Mouse (Mus musculus) lung, postnatal 4 days (tissue): Measurements from ENCODE around the gene Casc3.
A peak's percentile ranks its signal among the peaks of the same experiment; 100 is the strongest.

Source experiments
- DNase-seq, 2 experiments: peaks; one replicate each; pipeline ENCODE4 v3.0.0; 2021

Casc3 gene

DNA sequence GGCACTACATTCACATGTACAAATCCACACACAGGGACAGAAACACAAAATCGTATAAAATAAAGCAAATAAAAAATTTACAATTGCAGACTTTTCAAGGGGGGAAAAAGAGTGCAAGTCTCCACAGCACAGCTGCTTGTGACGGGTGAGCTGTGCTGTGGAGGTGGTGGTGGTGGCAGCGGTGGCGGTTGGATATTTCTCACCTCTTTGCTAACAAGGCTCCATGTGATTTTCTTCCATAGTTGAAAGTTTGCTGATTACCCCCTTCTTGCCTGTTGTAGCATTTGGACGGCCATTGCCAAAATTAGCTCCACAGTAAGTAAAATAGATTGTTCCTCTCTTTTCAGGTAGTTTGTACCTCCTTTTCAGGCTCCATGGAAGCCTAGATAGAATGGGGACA, at the start of gene Casc3:
TSS of gene Casc3 (plus strand) at position 301 of the 400 bp plus-strand sequence.
- no peak for DNase-seq

DNA sequence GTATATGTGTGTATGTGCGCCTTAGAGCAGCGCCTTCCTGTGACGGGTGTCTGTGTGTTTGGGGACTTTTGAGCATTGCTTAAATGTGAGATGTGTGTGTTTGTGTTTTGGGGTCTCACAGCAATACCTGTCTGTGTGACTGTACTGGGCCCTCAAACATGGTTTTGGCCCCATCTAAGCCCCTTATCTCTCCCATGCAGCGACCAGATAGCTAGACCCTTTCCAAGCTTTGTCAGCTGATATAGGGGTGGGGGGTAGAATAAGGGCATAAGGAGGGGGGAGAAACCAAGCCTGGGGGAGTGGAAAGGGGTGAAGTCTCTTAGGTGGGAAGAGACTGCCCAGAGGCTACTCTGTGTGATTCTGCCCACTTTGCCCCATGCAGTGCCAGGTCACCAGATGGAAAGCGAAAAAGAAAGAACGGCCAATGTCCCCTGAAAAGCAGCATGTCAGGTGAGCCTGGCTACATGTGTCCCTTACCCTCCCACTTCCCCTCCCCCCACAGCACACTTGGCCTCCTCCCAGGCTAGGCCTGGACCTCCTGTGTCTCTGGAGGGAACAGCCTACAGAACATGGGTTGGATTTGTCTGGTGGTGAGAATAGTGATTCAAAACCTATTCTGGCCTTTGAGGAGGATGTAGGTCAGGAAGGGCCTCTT, 48.9 kb upstream of the Casc3 start:
- DNase-seq, result no peak

DNA sequence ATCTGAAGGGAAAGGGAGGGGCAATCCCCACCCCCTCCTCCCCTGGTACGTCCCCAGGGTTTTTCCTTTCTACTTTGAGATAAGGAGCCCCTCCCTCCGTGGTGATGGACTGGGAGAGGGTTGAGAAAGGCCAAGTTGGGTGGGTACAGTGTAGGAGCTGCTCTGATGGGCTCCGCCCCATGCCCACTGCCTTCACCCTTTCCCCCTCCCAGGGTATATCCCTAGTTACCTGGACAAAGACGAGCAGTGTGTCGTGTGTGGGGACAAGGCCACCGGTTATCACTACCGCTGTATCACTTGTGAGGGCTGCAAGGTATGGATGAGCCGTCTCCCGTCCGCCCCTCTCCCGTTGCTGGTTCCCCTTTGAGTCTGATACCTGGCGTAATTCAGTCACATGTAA, 48.0 kb upstream of the Casc3 start:
- no peak for DNase-seq

DNA sequence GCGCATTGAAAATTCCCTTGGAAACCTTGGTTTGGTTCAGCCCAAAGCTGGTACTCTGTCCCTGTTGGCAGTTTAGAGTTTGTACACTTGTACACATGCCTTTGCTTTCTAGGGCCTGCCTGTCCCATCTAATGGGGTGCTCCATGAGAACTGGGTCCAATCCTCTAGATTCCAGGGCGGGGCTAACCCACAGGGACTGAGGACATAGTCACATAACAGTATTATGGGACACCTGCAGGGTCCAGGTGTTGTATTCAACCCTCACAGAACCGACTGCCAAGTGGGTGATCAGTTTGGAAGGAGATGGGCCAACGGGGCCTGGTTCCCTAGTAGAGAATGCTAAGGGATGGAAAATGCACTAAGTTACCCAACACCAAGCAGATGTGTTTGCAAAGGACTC, 42.8 kb upstream of the Casc3 start:
- DNase-seq, result no peak

DNA sequence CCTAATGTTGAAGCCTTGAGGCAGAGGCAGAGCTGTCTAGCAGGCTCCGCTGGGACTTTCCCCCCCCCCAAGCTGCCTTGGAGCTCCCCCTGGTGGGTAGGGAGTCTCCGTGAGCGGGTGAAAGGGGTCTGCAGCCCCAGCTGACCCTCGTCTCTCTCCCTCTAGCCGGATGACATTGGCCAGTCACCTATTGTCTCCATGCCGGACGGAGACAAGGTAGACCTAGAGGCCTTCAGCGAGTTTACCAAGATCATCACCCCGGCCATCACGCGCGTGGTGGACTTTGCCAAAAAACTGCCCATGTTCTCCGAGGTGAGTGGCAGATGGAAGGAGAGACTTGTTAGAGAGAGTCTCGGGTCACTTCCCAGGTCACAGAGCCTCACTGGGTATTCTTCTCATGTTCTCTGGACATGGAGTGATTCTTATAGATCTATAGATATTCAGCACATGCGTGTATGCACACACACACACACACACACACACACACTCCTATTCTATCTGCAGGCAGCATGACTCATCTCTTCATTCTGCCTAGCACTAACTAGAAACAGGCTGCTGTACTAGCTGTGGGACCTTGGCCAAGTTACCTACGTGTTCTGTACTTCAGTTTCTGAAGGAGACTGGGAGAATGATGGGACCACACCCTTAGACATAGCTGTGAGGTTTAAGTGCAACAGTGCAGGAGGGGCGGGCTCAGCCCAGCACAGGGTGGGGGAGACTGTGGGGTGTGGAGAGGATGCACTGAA, 41.8 kb upstream of the Casc3 start:
- DNase-seq, result peak; percentile 69 to 74

DNA sequence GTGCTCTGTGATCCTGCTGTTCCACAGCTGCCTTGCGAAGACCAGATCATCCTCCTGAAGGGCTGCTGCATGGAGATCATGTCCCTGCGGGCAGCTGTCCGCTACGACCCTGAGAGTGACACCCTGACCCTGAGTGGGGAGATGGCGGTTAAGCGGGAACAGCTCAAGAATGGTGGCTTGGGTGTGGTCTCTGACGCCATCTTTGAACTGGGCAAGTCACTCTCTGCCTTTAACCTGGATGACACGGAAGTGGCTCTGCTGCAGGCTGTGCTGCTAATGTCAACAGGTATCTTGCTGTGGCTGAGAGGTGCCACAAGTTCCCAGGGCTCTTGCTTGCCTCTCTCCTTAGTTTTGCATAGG, 41.2 kb upstream of the Casc3 start:
- no peak for DNase-seq

DNA sequence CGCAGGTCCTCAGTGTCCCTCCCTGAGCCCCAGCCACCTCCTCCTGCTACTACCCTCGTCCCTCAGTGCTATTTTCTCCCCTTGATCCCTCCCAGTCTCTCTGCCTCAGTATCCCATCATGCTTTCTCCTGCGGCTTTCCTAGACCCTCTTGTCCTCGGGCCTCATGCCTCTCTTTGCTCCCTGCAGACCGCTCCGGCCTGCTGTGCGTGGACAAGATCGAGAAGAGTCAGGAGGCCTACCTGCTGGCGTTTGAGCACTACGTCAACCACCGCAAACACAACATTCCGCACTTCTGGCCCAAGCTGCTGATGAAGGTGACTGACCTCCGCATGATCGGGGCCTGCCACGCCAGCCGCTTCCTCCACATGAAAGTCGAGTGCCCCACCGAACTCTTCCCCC, 40.6 kb upstream of the Casc3 start:
- no peak for DNase-seq

DNA sequence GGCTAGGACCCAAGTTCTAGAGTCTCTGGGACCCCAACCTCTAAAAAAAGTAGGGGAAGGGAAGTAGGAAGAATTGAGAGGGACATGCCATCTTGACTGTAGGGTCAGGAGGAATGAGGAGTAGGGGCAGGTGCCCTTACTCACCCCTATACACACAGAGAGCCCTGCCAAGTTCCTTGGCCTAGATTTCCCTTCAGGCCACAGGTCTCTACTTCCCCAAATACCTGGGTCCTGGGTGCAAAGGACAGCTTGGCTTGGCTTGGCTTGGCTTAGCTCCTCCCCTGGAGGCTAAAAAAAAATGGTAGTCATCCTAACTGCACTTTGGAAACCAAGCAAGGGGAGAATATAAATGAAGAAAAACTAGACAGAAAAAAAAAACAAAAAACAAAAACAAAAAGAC, 40.0 kb upstream of the Casc3 start:
- no peak for DNase-seq

DNA sequence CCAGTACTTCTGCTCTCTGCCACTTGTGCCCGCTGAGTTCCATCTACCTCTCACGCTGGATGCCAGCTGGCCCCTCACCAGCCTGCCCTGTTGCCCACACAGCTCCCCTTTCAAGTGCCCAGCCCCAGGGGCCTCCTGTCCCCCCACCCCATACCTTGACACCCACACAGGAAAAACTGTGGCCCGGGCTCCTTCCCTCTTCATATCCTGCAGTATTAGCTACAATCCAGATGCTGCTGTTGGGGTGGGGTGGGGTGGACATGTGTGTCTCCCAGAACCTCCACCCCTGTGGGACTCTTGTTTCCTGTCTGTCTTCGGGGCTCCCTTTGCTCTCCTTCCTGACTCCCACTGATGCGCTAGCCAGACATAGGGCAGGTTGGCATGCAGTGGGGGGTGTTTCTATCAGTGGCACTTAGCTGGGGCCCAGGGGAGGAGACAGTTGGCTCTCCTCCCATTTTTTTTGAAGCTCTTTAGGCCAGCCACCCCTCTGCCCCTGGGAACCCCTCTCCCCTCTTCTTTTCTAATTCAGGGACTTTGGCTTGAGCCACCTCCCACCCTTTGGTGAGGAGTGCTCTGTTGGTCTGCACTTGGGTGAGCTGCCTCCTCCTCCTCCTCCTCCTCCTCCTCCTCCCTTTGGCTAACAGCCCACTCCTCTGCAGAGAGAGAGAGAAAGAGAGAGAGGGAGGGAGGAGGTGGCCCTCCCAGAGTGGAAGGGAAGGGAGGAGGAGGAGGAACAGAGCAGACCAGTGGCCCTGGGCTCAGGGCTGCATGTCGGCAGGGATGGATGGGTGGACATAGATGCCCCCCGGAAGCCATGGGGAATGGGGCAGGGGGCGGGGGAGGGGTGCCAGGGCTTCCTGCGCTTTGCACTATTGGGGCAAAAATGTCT, 39.0 kb upstream of the Casc3 start:
- peak in 1 of 2 experiments; percentile 19 for DNase-seq

DNA sequence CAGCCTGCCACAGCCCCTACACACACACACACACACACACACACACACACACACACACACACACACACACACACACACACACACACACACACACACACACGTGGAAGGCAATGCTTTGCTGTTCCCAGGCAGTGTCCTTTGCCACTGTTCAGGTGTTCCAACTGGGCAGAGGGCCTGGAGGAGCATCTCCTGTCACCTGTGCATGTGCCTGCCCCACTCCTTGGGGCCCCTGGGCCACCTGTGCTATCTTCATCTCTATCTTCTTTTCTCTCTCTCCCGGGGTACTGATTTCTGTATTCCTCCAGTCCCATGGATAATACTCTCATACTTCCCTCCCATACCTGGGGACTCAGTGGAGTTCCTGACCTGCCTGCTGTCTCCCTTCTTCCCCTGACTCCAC, 38.4 kb upstream of the Casc3 start:
- no peak for DNase-seq

DNA sequence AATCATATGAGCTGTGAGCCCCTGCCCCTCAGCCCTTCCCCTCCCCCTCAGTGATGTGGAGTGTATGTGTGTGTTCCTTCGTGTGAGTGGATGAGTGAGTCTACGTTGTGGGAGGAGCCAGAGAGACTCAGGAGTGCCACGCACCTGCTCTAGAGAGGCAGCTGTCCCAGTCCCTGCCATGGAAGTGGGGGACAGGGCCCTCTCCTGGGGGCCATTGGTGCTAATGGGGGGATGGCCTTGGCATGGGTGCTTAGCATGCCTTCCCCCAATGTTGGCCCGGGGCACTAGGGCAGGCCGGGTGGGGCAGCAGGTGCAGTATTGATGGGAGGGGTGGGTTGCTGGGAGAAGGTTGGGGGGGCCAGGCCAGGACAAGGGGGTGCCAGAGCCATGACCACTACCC, 37.9 kb upstream of the Casc3 start:
- no peak for DNase-seq

DNA sequence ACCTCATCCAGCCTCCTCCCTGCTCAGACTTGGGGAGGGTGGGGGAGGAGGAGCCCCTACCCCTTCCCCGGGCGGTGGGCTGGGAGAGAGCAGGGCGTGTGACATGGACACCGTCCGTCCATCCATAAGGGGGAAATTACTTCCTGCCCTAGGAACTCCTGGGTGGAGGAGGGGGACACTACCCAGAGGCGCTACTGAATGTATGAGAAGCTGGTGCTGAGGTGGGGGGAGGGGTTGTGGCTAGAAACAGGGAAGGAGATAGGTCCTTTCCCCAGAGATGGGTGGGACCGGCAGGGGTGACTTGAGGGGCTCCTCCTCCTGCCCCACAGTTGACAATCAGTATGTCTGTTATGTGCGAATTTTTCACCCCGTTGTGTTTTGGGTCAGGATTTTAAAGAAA, 37.4 kb upstream of the Casc3 start:
- peak in 1 of 2 experiments; percentile 60 for DNase-seq

DNA sequence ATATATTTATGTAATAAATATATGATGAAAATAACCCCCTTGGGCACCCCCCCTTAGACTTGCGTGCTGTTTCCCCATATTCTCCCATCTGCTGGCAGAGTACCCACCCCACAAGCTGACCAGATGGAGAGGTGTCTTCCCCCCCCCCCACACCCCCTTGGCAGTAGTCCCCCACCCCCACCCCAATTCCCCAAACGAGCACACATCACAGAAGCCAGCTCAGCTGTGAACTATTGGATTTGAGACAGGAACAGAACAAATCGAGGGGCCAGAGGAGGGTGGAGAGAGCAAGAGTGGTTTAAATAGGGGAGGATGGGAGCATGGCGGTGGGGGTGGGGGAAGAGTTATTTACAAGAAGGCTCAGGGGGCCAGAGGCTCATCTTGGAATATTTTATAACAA, 37.0 kb upstream of the Casc3 start:
- no peak for DNase-seq

DNA sequence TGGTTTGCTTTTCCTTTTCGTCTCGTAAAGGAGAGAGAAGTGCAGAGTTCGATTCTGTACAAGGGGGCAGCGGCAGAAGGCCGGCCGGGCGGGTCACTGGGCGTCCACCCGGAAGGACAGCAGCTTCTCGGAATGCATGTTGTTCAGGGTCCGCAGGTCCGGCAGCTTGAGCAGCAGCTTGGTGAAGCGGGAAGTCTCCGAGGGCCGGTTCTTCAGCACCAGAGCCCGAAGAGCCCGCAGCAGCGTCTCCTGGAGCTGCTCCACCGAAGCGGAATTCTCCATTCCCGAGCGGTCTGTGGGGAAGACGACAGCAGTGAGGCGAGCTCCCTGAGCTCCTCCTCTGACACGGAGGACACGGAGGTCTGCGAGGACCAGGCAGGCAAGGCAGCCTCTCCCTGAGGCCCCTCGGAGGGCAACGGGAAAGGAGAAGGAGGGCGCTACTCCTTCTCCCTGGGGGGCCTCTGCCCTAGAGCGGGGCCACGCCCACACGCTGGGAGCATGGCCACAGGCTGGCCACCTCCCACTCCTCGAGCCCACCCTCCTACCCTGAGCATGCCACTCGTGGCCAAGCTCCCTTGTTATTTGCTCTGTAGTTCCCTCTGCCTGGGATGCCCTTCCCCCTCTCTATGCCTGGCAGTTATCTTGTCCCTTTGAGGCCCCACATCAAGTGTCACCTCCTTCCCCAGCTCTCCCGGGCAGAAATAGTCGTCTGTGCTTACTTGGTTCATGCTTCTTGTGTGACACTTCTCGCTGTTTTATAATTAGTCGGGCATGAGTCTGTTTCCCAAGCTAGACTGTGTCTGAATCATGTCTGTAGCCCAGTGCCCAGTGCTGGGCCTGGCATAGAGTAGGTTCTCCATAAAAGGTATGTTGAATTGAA, 36.3 kb upstream of the Casc3 start:
- DNase-seq, result peak in 1 of 2 experiments; percentile 53

DNA sequence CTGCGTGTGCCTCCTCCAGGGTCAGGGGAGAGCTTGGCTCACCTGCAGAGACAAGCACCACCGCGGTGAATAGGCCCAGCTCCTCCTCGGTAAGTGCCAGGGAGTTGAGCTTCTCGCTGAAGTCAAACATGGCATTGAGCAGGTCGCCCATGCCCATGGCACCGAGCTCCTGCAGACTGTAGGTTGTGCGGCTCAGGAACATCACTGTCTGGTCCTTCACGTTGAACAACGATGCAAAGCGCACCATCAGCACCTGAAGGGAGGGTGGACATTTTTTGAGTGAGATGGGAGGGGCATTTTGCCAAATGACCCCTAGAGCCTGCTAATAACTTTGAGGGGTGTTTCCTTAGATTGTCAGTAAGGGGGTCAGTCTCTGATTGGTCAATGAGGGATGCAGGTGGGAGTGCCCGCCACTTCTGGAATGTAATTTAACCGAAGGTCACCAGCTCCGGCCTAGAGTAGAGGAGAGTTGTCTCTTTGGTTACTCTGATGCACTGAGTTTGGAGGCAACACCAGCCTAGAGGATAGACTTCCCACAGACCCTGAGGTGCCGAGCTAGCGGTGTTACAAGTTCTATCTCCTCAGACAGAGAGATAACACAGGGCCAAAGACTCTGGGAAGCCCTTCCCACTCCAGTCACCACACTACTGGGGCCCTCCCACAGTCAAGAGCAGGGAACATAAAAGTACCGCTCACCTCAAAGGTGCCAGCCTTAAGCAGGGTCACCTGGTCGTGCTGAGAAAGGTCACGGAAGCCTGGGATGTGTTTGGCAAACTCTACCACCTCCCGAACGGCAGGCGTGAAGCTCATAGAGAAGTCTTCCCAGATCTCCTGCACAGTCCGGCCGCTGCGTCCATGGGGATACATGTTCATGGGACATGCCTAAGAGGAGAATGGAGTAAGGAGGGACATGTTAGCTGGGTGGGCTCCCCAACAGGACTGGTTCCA, 35.4 kb upstream of the Casc3 start:
- no peak for DNase-seq

DNA sequence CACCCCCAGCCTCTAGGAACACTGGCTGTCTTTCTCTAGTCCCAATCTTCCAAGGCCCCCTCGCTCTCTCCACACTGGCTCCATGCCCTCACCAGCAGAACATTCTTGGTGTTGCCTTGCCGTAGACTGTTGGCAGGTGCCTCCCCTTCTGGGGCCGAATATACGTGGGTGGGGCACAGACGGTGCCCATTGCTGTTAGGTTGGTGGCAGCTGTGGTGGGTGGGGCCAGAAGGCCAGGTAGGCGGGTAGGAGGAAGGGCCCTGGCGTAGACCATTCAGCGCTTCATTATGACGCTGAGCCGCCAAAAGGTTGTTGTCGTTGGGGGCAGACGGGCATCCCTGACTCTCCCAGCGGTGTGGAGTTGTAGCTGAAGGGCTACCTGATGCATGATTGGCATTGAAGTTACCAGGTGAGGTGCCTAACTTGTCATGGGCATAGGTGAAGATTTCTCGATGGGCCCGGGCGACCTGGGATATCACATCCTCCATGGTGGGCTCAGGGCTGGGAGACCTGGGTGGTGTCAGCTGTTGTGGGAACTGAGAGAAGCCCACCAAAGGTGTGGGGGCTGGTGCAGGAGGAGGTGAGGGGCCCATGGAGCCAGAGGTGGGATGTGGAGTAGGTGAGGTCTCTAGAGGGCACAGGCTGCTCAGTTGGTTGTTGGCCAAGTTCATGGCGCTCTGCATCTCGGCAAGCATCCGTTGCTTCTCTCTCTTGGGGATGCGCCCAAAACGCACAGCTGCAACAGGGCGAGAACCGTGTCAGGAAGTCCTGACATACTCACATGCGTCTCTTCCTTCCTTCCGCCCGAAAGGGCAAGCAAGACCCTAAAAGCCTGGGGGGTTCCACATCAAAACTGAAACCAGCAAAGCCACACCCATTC, 34.4 kb upstream of the Casc3 start:
- peak in 1 of 2 experiments; percentile 60 for DNase-seq

DNA sequence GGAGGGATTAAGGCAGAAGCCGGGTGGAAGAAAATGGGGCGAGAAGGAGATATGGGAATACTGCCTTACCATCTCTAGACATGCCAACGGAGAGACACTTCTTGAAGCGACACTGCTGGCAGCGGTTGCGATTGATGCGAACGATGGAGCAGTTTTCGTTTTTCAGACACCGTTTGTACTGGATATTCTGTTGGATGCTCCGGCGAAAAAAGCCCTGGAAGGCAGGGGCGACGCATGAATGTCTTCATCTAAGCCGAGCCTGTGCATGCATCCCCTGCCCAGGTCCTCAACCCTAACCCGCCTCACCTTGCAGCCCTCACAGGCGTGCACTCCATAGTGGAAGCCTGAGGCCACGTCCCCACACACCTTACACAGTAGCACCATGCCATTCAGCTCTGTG, 33.6 kb upstream of the Casc3 start:
- no peak for DNase-seq

DNA sequence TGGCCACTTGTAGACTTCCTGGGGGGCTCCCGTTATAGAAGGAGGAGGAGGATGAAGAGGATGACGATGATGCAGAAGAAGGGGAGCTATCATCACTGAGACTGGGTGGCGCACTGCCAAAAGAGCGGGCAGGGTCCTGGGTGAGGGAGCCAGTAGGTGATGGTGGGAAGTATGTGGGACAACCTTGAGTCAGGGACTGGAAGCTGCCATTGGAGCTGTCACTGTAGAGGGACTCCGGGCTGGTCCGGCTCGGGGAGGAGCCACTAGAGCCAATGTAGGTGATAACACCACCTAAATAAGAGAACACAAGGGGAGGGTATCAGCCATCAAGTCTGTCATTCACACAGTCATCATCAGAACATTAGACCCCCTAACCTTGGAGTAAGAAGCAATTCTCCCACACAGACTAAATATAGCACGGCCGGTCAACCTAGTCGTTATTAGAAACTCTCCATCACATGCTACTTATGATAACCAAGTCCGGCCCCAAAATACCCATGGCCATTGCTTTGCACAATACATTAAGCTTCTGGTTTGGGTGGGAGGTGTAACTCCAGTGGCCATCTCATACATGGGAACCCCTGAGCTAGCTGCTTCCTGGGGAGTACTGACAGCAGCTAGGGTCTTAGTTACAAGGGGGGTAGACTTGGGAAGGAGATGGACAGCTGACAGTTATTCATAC, 32.7 kb upstream of the Casc3 start:
- no peak for DNase-seq

DNA sequence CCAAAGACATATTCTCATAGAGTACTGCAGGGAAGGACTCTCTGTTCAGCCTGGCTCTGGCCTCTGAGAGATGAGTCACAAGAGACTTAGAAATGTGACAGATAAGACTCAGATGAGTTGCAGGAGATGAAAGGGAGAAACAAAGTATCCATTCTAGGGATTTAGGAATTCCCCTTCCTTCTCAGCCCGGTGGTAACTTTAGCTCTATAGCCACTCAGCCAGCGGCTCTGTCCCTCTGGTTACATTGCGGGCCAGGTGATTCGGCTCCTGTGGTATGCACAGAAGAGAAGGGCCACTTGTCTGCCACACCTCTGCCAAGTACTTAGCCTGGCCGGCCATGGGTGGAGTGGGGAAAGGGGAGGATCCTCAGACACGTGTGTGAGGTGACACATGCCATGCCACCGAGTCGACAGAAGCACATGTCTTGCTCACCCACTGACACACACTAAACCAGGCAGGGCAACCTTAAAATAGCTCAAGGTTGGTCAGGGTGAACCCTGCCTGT, 32.0 kb upstream of the Casc3 start:
- DNase-seq, result peak; percentile 78 to 91
